Mouse (Mus musculus): ENCODE results near the gene Cacna2d2. TPM values are rescaled to one million over a fixed set of nuclear protein-coding genes. Genes with fewer than 3 reads are reported as not detected.
"Not testable (repeated sequence)": the region's sequence is repeated elsewhere in the genome, so short reads cannot be mapped to it uniquely, and the experiment has no call there.

Cacna2d2 gene
- polyA plus RNA-seq, 2 experiments, result 0.29 to 9.3 TPM

- ATAC-seq (ENCODE audit: low FRiP score, low read depth) (no peak), DNase-seq (ENCODE audit: low spot score) (no peak)
- Histone ChIP-seq H3K4me3 (replicated peaks; ENCODE audit: low read length) (peak overlapping the region; percentile 75), H3K9ac (ENCODE audit: low read depth, low read length, severe bottlenecking) (no peak overlapping the region; the same call in 1 of the 2 replicates), H3K9me3 (ENCODE audit: control insufficient read depth, low read length) (no peaks in the 10 kb centered on the region), H3K27me3 (ENCODE audit: control insufficient read depth, insufficient read depth, low read length) (no peaks in the 10 kb centered on the region), H3K4me2 (replicated peaks; ENCODE audit: low read depth, low read length, severe bottlenecking) (peak overlapping the region; percentile 93), H3K36me3 (ENCODE audit: control insufficient read depth, insufficient read depth, low read length) (peaks cover 37% of the 10 kb centered on the region), H3K27ac (replicated peaks; ENCODE audit: low read depth, low read length) (no peak overlapping the region), H3K4me1 (ENCODE audit: control insufficient read depth, insufficient read depth, low read length) (peaks cover 27% of the 10 kb centered on the region)
- TF ChIP-seq POLR2A (IDR thresholded peaks at IDR 0.05; ENCODE audit: borderline replicate concordance, extremely low read depth, insufficient read depth, insufficient read length), result no peak
- 91% methylated on average over 21 of the region's 21 CpGs for WGBS
Measured at GRCm38 (mm10) chr9:107570845-107571244, 171.4 kb downstream of the Cacna2d2 start.

DNA sequence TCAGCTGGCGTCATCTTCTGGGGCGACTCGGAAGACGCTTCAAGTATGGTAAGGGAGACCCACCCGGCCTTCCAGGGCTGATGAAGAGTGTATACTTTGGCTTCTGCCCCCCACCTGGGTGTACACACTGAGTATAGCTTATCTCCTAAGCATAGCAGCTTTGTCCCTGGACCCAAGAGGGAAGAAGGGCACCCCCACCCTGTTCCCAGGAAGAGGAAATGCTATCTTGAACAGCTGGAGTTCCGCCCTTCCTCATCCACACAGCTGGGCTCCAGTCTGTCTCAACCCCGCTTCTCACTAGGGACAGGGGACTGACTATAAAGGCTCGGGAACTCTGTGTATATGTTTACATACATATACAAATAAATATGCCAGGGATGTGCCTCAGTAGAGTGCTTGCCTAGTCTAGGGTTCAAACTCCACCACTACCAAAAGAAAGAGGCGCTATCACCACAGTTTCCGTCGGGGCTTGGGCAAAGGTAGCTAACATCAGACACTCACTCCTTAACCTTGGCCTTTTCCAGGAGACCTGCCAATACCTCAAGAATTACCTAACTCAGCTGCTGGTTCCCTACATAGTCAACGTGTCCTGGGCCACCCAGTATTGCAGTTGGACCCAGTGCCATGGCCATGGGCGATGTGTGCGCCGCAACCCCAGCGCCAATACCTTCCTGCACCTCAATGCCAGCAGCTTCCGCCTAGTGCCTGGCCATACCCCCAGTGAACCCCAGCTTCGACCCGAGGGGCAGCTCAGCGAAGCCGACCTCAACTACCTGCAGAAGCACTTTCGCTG is 172.3 kb downstream of the Cacna2d2 start:
- Histone ChIP-seq H3K9me3 (ENCODE audit: control insufficient read depth, low read length) (no peaks in the 10 kb centered on the region), H3K27me3 (ENCODE audit: control insufficient read depth, insufficient read depth, low read length) (no peaks in the 10 kb centered on the region), H3K4me2 (replicated peaks; ENCODE audit: low read depth, low read length, severe bottlenecking) (0 out of 2 replicates have a peak overlapping the region, but pooled peaks have one; percentile 93), H3K27ac (replicated peaks; ENCODE audit: low read depth, low read length) (no peak overlapping the region), H3K4me3 (replicated peaks; ENCODE audit: low read length) (no peak overlapping the region), H3K36me3 (ENCODE audit: control insufficient read depth, insufficient read depth, low read length) (peaks cover 37% of the 10 kb centered on the region), H3K4me1 (ENCODE audit: control insufficient read depth, insufficient read depth, low read length) (peaks cover 36% of the 10 kb centered on the region), H3K9ac (ENCODE audit: low read depth, low read length, severe bottlenecking) (no peak overlapping the region; the same call in 1 of the 2 replicates)
- DNase-seq (ENCODE audit: low spot score) (no peak), ATAC-seq (ENCODE audit: low FRiP score, low read depth) (no peak)
- WGBS, result 91% methylated on average over 22 of the region's 22 CpGs
- no peak for TF ChIP-seq POLR2A (IDR thresholded peaks at IDR 0.05; ENCODE audit: borderline replicate concordance, extremely low read depth, insufficient read depth, insufficient read length)

GRCm38 (mm10) chr9:107572327-107572662 is 172.9 kb downstream of the Cacna2d2 start:
- WGBS, result 97% methylated on average over 2 of the region's 2 CpGs
- peaks cover 41% of the 10 kb centered on the region for H3K4me1 ChIP-seq (ENCODE audit: control insufficient read depth, insufficient read depth, low read length)
- no peak overlapping the region for H3K4me2 ChIP-seq (replicated peaks; ENCODE audit: low read depth, low read length, severe bottlenecking)
- H3K27ac ChIP-seq (replicated peaks; ENCODE audit: low read depth, low read length), result no peak overlapping the region
- no peak for TF ChIP-seq POLR2A (IDR thresholded peaks at IDR 0.05; ENCODE audit: borderline replicate concordance, extremely low read depth, insufficient read depth, insufficient read length)
- H3K4me3 ChIP-seq (replicated peaks; ENCODE audit: low read length), result no peak overlapping the region
- H3K9me3 ChIP-seq (ENCODE audit: control insufficient read depth, low read length), result no peaks in the 10 kb centered on the region
- H3K36me3 ChIP-seq (ENCODE audit: control insufficient read depth, insufficient read depth, low read length), result peaks cover 37% of the 10 kb centered on the region
- H3K9ac ChIP-seq (ENCODE audit: low read depth, low read length, severe bottlenecking), result no peak overlapping the region
- no peak for DNase-seq (ENCODE audit: low spot score)
- no peaks in the 10 kb centered on the region for H3K27me3 ChIP-seq (ENCODE audit: control insufficient read depth, insufficient read depth, low read length)
- no peak for ATAC-seq (ENCODE audit: low FRiP score, low read depth)

GRCm38 (mm10) chr9:107573774-107574173 is 174.4 kb downstream of the Cacna2d2 start:
- not testable (repeated sequence) for H3K9me3 ChIP-seq (ENCODE audit: control insufficient read depth, low read length); DNase-seq (ENCODE audit: low spot score); H3K4me3 ChIP-seq (replicated peaks; ENCODE audit: low read length); H3K9ac ChIP-seq (ENCODE audit: low read depth, low read length, severe bottlenecking); H3K27me3 ChIP-seq (ENCODE audit: control insufficient read depth, insufficient read depth, low read length); ATAC-seq (ENCODE audit: low FRiP score, low read depth); H3K4me2 ChIP-seq (replicated peaks; ENCODE audit: low read depth, low read length, severe bottlenecking); H3K27ac ChIP-seq (replicated peaks; ENCODE audit: low read depth, low read length)
- Histone ChIP-seq H3K4me1 (ENCODE audit: control insufficient read depth, insufficient read depth, low read length) (peaks cover 38% of the 10 kb centered on the region), H3K36me3 (ENCODE audit: control insufficient read depth, insufficient read depth, low read length) (peaks cover 37% of the 10 kb centered on the region)
- 82% methylated on average over 6 of the region's 6 CpGs for WGBS

DNA sequence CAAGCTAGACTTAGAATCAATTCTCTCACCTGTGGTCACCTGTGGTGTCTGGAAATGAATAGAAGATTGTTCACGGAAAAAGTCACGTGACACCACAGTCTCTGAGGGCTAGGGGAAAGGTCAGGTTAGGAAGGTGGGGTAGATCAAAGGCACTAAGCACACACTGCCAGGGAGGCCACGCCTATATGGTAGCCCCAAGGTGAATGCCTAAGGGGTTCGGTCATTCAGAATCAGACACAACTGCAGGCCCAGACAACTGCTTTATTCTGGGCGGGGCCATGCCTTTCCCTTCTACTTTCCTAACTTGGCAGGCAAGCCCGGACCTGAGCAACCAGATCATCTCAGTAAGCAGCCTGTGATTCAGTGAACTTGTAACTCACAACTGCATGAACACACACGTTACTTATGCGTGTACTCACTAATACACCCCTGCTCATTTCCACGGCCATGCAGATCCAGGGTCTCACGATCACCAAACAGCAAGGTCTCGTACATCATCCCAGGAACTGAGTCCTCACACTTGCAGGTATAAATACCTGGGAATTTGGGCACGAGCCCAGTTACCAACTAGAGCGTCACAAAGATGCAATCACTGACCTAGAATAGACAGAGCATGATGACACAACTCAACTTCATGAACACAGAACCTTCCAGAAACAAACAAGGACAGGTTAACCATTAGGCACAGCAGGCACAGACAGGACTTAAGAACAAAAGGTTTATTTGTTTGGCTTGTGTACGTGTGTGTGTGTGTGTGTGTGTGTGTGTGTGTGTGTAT is 176.4 kb downstream of the Cacna2d2 start:
- Histone ChIP-seq H3K9me3 (ENCODE audit: control insufficient read depth, low read length) (no peaks in the 10 kb centered on the region), H3K9ac (ENCODE audit: low read depth, low read length, severe bottlenecking) (no peak overlapping the region), H3K4me1 (ENCODE audit: control insufficient read depth, insufficient read depth, low read length) (peaks cover 31% of the 10 kb centered on the region), H3K27ac (replicated peaks; ENCODE audit: low read depth, low read length) (peak overlapping the region; percentile 75), H3K36me3 (ENCODE audit: control insufficient read depth, insufficient read depth, low read length) (peaks cover 36% of the 10 kb centered on the region), H3K4me3 (replicated peaks; ENCODE audit: low read length) (no peak overlapping the region), H3K4me2 (replicated peaks; ENCODE audit: low read depth, low read length, severe bottlenecking) (no peak overlapping the region), H3K27me3 (ENCODE audit: control insufficient read depth, insufficient read depth, low read length) (no peaks in the 10 kb centered on the region)
- no peak for TF ChIP-seq POLR2A (IDR thresholded peaks at IDR 0.05; ENCODE audit: borderline replicate concordance, extremely low read depth, insufficient read depth, insufficient read length)
- DNase-seq (ENCODE audit: low spot score), result peak; percentile 68
- 82% methylated on average over 14 of the region's 14 CpGs for WGBS
- no peak for ATAC-seq (ENCODE audit: low FRiP score, low read depth)

All from limb, embryonic 14.5 days (tissue).